Mouse (Mus musculus): ENCODE data around the gene Bcap31. TPM values are rescaled to one million over a fixed set of nuclear protein-coding genes. Genes with fewer than 3 reads are reported as not detected.
A peak's percentile ranks its signal among the peaks of the same experiment; 100 is the strongest.
"Not testable (repeated sequence)": the region's sequence is repeated elsewhere in the genome, so short reads cannot be mapped to it uniquely, and the experiment has no call there.

Gene Bcap31
- polyA plus RNA-seq (2014; fragmentation: Nextera tagmentation; extraction: Ambion mirVana): 258 and 265 TPM in 2 replicates

- 15% methylated on average over 42 of the region's 45 CpGs for whole genome bisulfite sequencing
- H3K36me3 ChIP-seq (ENCODE audit: control insufficient read depth, insufficient read depth, low read length): peaks cover 2% of the 10 kb centered on the region; the same call in 1 of the 2 replicates
- ATAC-seq (replicated peaks; ENCODE audit: low FRiP score) (peak; percentile 90), DNase-seq (ENCODE audit: low spot score) (peak; percentile 87)
- H3K4me1 ChIP-seq (replicated peaks; ENCODE audit: control insufficient read depth, insufficient read depth, low read length): peaks cover 11% of the 10 kb centered on the region
- H3K4me2 ChIP-seq: peak within 1 kb of the TSS; percentile 88
- no peaks in the 10 kb centered on the region for H3K9me3 ChIP-seq (ENCODE audit: control insufficient read depth, low read length)
- H3K9ac ChIP-seq (ENCODE audit: low read depth, low read length): peak within 1 kb of the TSS; percentile 83
- peak within 1 kb of the TSS; percentile 84 for H3K27ac ChIP-seq (ENCODE audit: low read depth, low read length)
- no peaks in the 10 kb centered on the region for H3K27me3 ChIP-seq (replicated peaks; ENCODE audit: control insufficient read depth, insufficient read depth, low read length)
- H3K4me3 ChIP-seq (ENCODE audit: low read depth, low read length): peak within 1 kb of the TSS; percentile 66
Measured at GRCm38 (mm10) chrX:73716109-73716661, at the start of gene Bcap31, which contains the start of gene Abcd1. Bcap31 (minus strand) TSS chrX:73716175. Abcd1 (plus strand) TSS chrX:73716597.

DNA sequence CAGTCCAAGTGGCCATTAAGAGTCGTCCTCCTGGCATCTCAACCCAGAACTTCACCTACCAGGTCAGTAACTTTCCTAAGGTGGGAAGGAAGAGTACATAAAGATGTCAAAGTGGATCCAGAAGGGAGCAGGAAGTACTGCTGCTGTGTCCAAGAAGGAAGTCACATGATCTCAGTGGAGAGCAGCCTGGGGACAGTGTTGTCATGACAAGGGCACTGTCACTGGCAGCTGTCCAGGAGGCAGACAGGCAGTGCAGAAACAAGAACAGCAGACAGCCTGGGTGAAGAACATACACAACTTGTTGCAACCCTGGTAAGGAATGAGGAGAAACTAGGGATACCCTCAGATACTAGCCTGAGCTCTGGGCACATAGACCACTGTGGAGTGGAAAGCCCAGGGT lies 49.3 kb upstream of the Bcap31 start:
- 61% methylated on average over 1 of the region's 1 CpGs for WGBS
- H3K9me3 ChIP-seq (ENCODE audit: control insufficient read depth, low read length): no peaks in the 10 kb centered on the region
- H3K4me3 ChIP-seq (ENCODE audit: low read depth, low read length): no peak overlapping the region
- H3K27ac ChIP-seq (ENCODE audit: low read depth, low read length): no peak overlapping the region
- H3K4me2 ChIP-seq: no peak overlapping the region
- DNase-seq (ENCODE audit: low spot score) (no peak), ATAC-seq (replicated peaks; ENCODE audit: low FRiP score) (no peak)
- H3K9ac ChIP-seq (ENCODE audit: low read depth, low read length): no peak overlapping the region
- H3K27me3 ChIP-seq (replicated peaks; ENCODE audit: control insufficient read depth, insufficient read depth, low read length): no peaks in the 10 kb centered on the region; the same call in 1 of the 2 replicates
- H3K4me1 ChIP-seq (replicated peaks; ENCODE audit: control insufficient read depth, insufficient read depth, low read length): no peaks in the 10 kb centered on the region
- H3K36me3 ChIP-seq (ENCODE audit: control insufficient read depth, insufficient read depth, low read length): no peaks in the 10 kb centered on the region

DNA sequence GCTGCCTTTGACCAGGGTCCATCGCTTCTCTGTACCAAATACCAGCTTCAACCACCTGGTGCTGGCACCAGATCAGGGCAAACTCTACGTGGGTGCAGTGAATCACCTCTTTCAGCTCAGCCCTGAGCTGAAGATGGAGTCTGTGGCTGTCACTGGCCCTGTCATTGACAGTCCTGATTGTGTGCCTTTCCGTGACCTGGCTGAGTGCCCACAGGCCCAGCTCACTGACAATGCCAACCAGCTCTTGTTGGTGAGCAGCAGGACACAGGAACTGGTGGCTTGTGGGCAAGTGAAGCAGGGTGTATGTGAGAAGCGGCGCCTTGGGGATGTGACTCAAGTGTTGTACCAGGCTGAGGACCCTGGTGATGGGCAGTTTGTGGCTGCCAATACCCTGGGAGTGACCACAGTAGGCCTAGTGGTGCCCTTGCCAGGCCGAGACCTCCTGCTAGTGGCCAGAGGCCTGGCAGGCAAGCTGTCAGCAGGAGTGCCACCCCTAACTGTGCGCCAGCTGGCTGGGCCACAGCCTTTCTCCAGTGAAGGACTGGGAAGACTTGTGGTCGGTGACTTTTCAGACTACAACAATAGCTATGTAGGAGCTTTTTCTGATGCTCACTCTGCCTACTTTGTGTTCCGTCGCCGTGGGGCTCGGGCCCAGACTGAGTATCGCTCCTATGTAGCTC lies 42.8 kb upstream of the Bcap31 start:
- ATAC-seq (replicated peaks; ENCODE audit: low FRiP score): no peak
- Histone ChIP-seq H3K4me3 (ENCODE audit: low read depth, low read length) (no peak overlapping the region), H3K27ac (ENCODE audit: low read depth, low read length) (no peak overlapping the region), H3K36me3 (ENCODE audit: control insufficient read depth, insufficient read depth, low read length) (no peaks in the 10 kb centered on the region), H3K4me2 (no peak overlapping the region), H3K9me3 (ENCODE audit: control insufficient read depth, low read length) (no peaks in the 10 kb centered on the region), H3K9ac (ENCODE audit: low read depth, low read length) (no peak overlapping the region), H3K4me1 (replicated peaks; ENCODE audit: control insufficient read depth, insufficient read depth, low read length) (no peaks in the 10 kb centered on the region; the same call in 1 of the 2 replicates), H3K27me3 (replicated peaks; ENCODE audit: control insufficient read depth, insufficient read depth, low read length) (peaks cover 8% of the 10 kb centered on the region)
- DNase-seq (ENCODE audit: low spot score): no peak
- 86% methylated on average over 13 of the region's 13 CpGs for WGBS

GRCm38 (mm10) chrX:73756334-73757140 lies 40.6 kb upstream of the Bcap31 start, which contains the start of gene Plxnb3:
Plxnb3 (plus strand) TSS chrX:73757090.
- Histone ChIP-seq H3K4me1 (replicated peaks; ENCODE audit: control insufficient read depth, insufficient read depth, low read length) (no peaks in the 10 kb centered on the region; the same call in 1 of the 2 replicates), H3K27me3 (replicated peaks; ENCODE audit: control insufficient read depth, insufficient read depth, low read length) (peaks cover 8% of the 10 kb centered on the region), H3K4me3 (ENCODE audit: low read depth, low read length) (no peak within 1 kb of the TSS), H3K9ac (ENCODE audit: low read depth, low read length) (no peak within 1 kb of the TSS), H3K4me2 (no peak within 1 kb of the TSS), H3K9me3 (ENCODE audit: control insufficient read depth, low read length) (no peaks in the 10 kb centered on the region), H3K36me3 (ENCODE audit: control insufficient read depth, insufficient read depth, low read length) (no peaks in the 10 kb centered on the region), H3K27ac (ENCODE audit: low read depth, low read length) (no peak within 1 kb of the TSS)
- DNase-seq (ENCODE audit: low spot score) (no peak), ATAC-seq (replicated peaks; ENCODE audit: low FRiP score) (no peak)
- WGBS: 74% methylated on average over 5 of the region's 5 CpGs

DNA sequence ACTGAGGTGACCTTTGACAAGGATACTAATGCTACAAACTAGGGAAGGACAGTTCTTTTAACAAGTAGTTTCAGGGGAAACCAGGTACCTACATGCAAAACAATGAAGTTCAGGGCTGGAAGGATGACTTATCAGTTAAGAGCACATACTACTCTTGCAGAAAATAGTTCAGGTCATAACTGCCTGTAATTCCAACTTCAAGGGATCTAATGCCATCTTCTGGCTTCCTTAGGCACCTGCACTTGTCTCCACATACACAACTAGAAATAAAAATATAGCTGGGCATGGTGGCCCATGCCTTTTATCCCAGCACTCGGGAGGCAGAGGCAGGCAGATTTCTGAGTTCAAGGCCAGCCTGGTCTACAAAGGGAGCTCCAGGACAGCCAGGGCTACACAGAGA lies 33.0 kb upstream of the Bcap31 start:
- ATAC-seq (replicated peaks; ENCODE audit: low FRiP score): no peak
- Histone ChIP-seq H3K9me3 (ENCODE audit: control insufficient read depth, low read length) (no peaks in the 10 kb centered on the region), H3K4me3 (ENCODE audit: low read depth, low read length) (no peak overlapping the region), H3K27me3 (replicated peaks; ENCODE audit: control insufficient read depth, insufficient read depth, low read length) (peaks cover 2% of the 10 kb centered on the region; the same call in 1 of the 2 replicates), H3K4me1 (replicated peaks; ENCODE audit: control insufficient read depth, insufficient read depth, low read length) (no peaks in the 10 kb centered on the region), H3K27ac (ENCODE audit: low read depth, low read length) (no peak overlapping the region), H3K4me2 (no peak overlapping the region), H3K9ac (ENCODE audit: low read depth, low read length) (no peak overlapping the region), H3K36me3 (ENCODE audit: control insufficient read depth, insufficient read depth, low read length) (no peaks in the 10 kb centered on the region)
- DNase-seq (ENCODE audit: low spot score): no peak
- WGBS: 90% methylated on average over 1 of the region's 1 CpGs

DNA sequence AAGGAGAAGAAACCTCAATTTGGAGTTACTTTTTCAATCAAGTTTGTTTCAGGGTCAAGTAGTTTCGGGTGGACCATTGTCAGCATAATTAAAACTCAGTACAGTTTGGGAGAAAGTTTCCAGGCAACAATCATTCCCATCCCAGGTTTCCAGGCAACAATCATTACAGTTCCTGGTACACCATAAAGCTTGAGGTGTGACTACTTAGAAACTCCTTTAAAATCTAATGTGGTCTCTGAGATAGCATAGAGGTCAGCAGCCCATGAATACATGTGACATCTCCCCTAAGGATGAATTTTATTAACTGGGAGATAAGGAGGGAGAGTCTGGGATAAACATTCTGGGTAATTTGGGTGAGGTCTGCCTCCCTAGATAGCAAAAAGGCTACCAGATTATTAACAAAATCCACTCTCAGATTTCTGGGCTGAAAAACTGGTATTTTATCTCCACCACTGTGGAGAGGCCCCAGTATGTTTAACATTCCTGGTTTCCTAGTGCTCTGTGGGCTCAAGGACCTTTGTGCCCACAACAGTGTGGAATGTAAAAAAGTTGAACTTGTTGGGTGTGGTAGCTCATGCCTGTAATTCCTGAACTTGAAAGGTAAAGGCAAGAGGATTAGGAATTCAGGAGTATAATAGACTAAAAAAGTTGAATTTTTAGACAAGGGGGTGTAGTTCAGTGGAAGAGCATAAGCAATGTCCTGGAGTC lies 29.0 kb upstream of the Bcap31 start:
- H3K27ac ChIP-seq (ENCODE audit: low read depth, low read length): no peak overlapping the region
- H3K27me3 ChIP-seq (replicated peaks; ENCODE audit: control insufficient read depth, insufficient read depth, low read length): no peaks in the 10 kb centered on the region
- no peak overlapping the region for H3K4me3 ChIP-seq (ENCODE audit: low read depth, low read length)
- no peaks in the 10 kb centered on the region for H3K36me3 ChIP-seq (ENCODE audit: control insufficient read depth, insufficient read depth, low read length)
- no peak for ATAC-seq (replicated peaks; ENCODE audit: low FRiP score)
- no peaks in the 10 kb centered on the region for H3K9me3 ChIP-seq (ENCODE audit: control insufficient read depth, low read length)
- H3K9ac ChIP-seq (ENCODE audit: low read depth, low read length): no peak overlapping the region
- no peak overlapping the region for H3K4me2 ChIP-seq
- H3K4me1 ChIP-seq (replicated peaks; ENCODE audit: control insufficient read depth, insufficient read depth, low read length): no peaks in the 10 kb centered on the region
- WGBS: 71% methylated on average over 1 of the region's 1 CpGs
- DNase-seq (ENCODE audit: low spot score): no peak

GRCm38 (mm10) chrX:73739841-73740240 lies 23.9 kb upstream of the Bcap31 start:
- H3K36me3 ChIP-seq (ENCODE audit: control insufficient read depth, insufficient read depth, low read length); H3K9ac ChIP-seq (ENCODE audit: low read depth, low read length); H3K27ac ChIP-seq (ENCODE audit: low read depth, low read length); ATAC-seq (replicated peaks; ENCODE audit: low FRiP score); H3K4me3 ChIP-seq (ENCODE audit: low read depth, low read length); H3K4me1 ChIP-seq (replicated peaks; ENCODE audit: control insufficient read depth, insufficient read depth, low read length); H3K9me3 ChIP-seq (ENCODE audit: control insufficient read depth, low read length); H3K4me2 ChIP-seq; H3K27me3 ChIP-seq (replicated peaks; ENCODE audit: control insufficient read depth, insufficient read depth, low read length); DNase-seq (ENCODE audit: low spot score): not testable (repeated sequence)
- 86% methylated on average over 7 of the region's 7 CpGs for WGBS

- H3K4me1 ChIP-seq (replicated peaks; ENCODE audit: control insufficient read depth, insufficient read depth, low read length): no peaks in the 10 kb centered on the region
- H3K9me3 ChIP-seq (ENCODE audit: control insufficient read depth, low read length): no peaks in the 10 kb centered on the region
- no peak for ATAC-seq (replicated peaks; ENCODE audit: low FRiP score)
- WGBS: 58% methylated on average over 5 of the region's 5 CpGs
- H3K4me2 ChIP-seq: no peak overlapping the region
- no peaks in the 10 kb centered on the region for H3K27me3 ChIP-seq (replicated peaks; ENCODE audit: control insufficient read depth, insufficient read depth, low read length)
- H3K36me3 ChIP-seq (ENCODE audit: control insufficient read depth, insufficient read depth, low read length): no peaks in the 10 kb centered on the region
- no peak for DNase-seq (ENCODE audit: low spot score)
- no peak overlapping the region for H3K4me3 ChIP-seq (ENCODE audit: low read depth, low read length)
- no peak overlapping the region for H3K27ac ChIP-seq (ENCODE audit: low read depth, low read length)
- H3K9ac ChIP-seq (ENCODE audit: low read depth, low read length): no peak overlapping the region
Measured at GRCm38 (mm10) chrX:73739151-73739550, 23.2 kb upstream of the Bcap31 start.
